Mouse (Mus musculus) common myeloid progenitor, adult 5-6 weeks (primary cell): ENCODE measurements around the gene 4933428G20Rik. TPM values are rescaled to one million over a fixed set of nuclear protein-coding genes. Genes with fewer than 3 reads are reported as not detected.

Source experiments
- ATAC-seq: replicated peaks from 2 replicates; pipeline ENCODE4 v1.8.0; 2016; ENCODE audit warnings: low read depth, mild to moderate bottlenecking, moderate TSS enrichment, inconsistent platforms; ENCODE audit not compliant: poor library complexity, severe bottlenecking
- total RNA-seq: library from RNA; stranded (forward); fragments of 200-1000, 187-1606 nt; gene quantifications from 2 replicates; pipeline ENCODE4 v1.2.3, GENCODE M21; 2017

The 4933428G20Rik gene
- total RNA-seq, 1 experiment from 2014 or later = not detected

GRCm38 (mm10) chr11:97509715-97510485 is 9.8 kb upstream of the 4933428G20Rik start:
- ATAC-seq = no peak

DNA sequence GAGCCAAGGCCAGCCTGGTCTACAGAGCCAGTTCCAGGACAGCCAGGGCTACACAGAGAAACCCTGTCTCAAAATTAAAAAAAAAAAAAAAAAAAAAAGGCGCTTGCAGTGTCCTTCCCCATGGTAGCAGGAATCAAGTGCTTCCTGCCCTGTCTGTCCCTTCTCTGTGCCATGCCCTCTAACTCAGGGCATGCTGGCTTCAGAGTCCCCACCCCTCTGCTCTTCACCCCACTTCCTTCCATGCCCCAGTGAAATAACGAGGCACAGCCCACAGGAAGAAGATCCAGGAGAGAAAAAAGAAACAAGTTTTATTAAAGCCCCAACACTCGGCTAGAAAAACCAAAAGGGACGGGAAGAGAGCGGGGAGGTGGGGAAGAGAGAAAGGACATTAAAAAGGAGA is 8.9 kb upstream of the 4933428G20Rik start:
- peak; percentile 54; the same call in 1 of the 2 replicates for ATAC-seq

- no peak for ATAC-seq
These were observed 8.1 kb upstream of the 4933428G20Rik start for GRCm38 (mm10) chr11:97508198-97508597.

DNA sequence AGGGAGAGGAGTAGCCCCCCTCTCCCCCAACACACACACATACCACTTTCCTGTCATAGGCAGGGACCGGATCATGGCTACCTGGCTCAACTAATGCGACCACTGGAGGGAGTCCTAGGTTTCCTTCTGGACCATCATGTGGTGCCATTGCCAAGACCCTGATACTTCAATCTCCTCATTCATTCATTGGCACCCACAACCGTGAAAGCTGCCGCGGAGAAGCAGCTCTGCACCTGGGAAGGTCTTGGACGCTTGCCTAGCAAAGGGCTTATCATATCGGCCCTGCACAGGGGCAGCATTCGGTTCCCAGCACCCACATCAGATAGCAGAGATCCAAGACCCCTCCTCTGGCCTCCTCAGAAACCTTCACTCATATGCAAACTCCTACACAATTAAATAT is 6.2 kb upstream of the 4933428G20Rik start:
- no peak for ATAC-seq

- no peak for ATAC-seq
These were observed 5.6 kb upstream of the 4933428G20Rik start for GRCm38 (mm10) chr11:97505784-97506183.

DNA sequence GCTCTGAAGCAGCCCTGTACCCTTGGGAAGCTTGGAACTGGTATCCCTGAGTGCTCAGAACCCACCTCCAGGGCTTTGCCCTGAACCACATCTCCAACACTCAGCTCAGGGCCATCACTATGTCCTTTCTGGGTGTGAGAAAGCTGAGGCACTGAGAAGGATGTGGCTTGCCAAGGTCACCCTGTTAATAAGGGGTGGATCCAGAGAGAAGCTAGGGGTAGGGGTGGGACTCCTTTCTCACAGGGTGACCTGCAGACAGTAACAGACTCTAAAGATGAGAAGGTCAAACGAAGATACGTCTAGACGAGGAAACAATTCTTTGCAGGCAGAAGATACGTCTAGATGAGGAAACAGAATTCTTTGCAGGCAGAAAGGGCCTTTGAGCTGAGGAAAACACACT is 2.7 kb upstream of the 4933428G20Rik start:
- no peak for ATAC-seq

GRCm38 (mm10) chr11:97502383-97502782 is 2.2 kb upstream of the 4933428G20Rik start:
- ATAC-seq = no peak

GRCm38 (mm10) chr11:97500720-97501448 is 744 bp upstream of the 4933428G20Rik start:
- no peak for ATAC-seq

- ATAC-seq = no peak
These were observed 2.6 kb downstream of the 4933428G20Rik start for GRCm38 (mm10) chr11:97497543-97497942.

DNA sequence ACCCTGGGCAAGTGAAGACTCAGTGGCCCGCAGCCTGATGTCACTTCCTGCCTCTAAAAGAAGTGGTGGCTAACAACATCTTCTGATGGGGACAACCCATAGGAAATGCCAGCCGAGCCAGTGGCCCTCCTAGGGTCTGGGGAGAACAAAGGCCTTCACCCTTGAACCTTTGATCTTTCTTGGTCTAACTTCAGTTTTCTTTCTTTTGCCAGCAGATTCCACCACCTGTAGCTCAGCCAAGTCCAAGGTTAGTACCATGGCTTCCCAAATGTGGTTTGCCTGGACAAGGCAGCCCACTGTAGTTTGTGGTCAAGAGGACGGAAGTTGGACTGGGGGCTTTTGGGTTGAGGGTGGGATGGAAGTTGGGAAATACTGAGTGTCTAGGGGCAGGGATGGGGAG is 7.3 kb downstream of the 4933428G20Rik start:
- ATAC-seq = no peak

- ATAC-seq = no peak
These were observed 8.5 kb downstream of the 4933428G20Rik start for GRCm38 (mm10) chr11:97491640-97492039.

DNA sequence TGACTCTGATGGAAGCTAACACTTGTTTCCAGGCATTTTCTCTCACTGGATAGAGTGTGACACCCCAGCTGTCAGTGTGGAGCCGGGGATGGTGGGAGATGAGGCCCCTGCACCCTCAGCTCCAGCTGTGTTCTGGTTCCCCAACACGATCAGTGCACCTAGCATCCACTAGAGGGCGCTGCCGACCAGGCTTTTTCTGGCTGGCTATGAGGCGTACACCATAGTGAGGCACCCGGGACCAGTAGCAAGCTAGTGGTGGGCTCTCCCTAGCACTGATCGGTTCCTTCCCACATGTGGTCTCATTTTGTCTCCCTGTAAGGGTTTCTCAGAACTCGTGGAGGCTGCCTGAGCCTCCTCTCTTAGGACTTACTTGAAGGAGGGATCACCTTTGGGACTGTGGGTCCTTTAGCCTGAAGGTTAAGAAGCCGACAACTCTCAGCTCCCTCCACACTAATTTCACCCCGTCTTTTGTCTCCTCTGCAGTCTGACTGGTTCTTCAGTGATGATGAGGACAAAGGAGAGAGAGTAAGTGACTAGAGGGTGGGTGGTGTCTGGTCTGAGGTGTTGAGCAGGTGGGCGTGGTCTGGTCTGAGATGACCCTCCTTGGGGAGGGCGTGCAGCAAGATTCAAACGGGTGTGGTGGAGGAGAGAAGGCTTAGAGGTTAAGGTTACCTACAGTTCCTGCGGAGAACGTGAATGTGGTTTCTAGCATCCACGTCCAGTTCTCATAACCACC is 10.4 kb downstream of the 4933428G20Rik start:
- peak; percentile 87 for ATAC-seq

DNA sequence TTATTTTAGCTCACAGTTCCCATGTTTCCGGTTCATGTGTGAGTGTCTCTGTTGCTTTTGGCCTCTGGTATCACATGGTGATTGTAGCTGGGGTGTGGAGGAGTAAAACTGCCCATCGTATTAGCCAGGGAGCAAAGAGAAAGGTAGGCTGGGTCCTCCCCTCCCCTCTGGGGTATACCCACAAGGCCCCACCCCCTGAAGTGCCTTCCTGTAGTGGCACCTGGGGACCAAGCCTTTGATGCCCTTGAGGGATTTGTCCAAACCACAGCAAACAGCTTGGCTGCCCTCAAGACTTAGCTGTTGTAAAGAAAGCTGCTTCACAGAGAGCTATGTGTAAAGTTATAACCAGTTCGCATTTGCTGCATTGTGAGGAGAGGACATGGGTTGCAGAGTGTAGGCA is 12.5 kb downstream of the 4933428G20Rik start:
- ATAC-seq = no peak

DNA sequence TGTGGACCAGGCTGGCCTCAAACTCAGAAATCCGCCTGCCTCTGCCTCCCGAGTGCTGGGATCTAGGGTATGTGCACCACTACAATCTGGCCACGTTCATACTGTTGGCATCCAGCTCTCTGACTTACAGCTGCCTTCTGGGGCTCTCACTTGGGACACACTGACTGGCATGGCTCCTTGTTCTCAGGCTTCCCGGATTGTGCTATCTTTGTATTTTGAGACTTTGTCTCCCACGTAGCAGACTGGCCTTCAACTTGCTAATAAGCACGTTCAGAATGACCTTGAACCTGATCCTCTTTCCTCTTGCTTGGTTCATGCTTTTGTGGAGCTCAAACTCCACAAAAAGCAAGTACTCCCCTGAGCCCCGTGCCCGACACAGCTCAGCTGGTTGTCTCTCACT is 14.5 kb downstream of the 4933428G20Rik start:
- ATAC-seq = no peak

DNA sequence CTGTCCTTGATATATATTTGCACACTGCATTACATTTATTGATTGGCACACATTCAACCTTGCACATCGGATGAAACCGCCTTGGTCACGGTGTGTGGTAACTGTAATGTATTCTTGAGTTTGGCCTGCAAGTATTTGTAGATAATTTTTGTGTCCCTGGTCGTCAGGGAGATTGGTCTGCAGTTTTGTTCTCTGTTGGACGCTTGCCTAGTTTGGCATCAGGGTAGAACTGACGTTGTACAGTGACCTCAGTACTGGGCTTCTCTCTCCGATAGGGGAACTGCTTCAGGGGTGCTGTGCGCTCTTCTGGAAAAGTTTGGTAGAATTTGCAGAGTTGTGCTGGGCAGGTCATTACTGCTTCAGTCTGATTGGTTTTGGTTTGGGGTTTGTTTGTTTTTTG is 20.3 kb downstream of the 4933428G20Rik start:
- ATAC-seq = no peak

GRCm38 (mm10) chr11:97479085-97479484 is 21.1 kb downstream of the 4933428G20Rik start:
- no peak for ATAC-seq

GRCm38 (mm10) chr11:97478345-97478744 is 21.8 kb downstream of the 4933428G20Rik start:
- no peak for ATAC-seq

GRCm38 (mm10) chr11:97477431-97477830 is 22.7 kb downstream of the 4933428G20Rik start:
- ATAC-seq = no peak

DNA sequence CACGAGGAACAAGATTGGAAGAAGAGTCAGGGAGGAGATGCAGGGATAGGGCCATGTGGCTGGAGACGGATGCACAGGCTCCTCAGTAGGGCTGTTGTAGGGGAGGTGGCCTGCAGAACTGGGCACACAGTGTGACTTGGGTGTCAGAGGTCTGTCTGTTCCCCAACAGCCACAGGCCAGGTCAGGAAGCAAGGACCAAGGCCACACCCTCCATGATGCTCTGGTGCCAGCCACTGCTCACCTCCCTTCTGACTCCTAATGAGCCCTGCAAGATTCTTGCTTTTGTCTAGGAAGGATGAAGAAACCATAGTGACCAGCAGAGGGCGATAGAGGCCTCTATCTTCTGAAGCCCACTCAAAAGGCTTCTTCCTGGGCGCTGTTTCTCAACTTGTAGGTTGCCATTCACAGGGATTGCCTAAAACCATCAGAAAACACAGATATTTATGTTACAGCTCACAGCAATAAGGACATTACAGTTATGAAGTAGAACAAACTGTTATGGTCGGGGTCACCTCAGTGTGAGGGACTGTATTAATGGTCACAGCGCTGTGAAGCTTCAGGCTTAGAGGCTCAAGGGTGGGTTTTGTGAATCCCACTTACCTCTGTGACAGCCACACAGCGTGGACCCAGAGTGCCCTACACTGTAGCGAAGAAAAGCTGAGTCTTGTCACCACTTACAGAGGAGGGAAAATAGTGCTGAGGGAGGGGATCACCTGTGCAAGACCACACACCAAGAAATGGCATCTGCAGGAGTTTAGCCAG is 23.6 kb downstream of the 4933428G20Rik start:
- peak; percentile 65 for ATAC-seq

DNA sequence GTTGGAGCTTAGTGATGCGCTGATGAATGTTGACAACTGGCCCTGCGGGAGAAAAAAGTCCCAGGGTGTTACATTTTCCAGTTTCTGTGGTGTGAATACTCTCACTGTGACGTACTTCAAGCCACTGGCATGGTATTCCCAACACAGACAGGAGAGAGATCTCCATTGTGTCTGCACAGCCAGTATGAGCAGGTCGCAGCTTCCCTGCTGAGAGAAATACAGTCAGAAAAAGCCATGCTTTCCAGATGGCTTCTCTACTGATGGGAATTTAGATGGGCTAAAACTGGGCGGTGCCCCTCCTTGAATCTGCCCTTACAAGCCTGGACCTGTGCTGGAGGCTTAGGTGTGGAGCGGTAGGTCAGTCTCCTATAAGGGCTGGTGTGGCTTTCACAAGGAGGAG is 28.9 kb downstream of the 4933428G20Rik start:
- ATAC-seq = no peak
